Mouse (Mus musculus) forebrain, embryonic 15.5 days (tissue): ENCODE results near the gene Slc15a5. TPM values are rescaled to one million over a fixed set of nuclear protein-coding genes. Genes with fewer than 3 reads are reported as not detected.

Source experiments
- ATAC-seq: fragments of 200-750 bp; cut with Nextera tagmentation; replicated peaks from 2 replicates; pipeline ENCODE4 v1.8.0; 2017; ENCODE audit warnings: mild to moderate bottlenecking, moderate TSS enrichment, moderate library complexity
- H3K27ac ChIP-seq: fragments of 300-500 bp; sonication (generic); replicated peaks from 2 replicates; pipeline ENCODE4 v1.5.1; 2015; ENCODE audit warnings: mild to moderate bottlenecking, inconsistent platforms
- H3K27me3 ChIP-seq: fragments of 300-500 bp; sonication (generic); 2 replicates; pipeline ENCODE4 v1.6.1; 2015; ENCODE audit warnings: inconsistent platforms
- H3K36me3 ChIP-seq: fragments of 300-500 bp; sonication (generic); 2 replicates; pipeline ENCODE4 v1.6.1; 2015; ENCODE audit warnings: mild to moderate bottlenecking, inconsistent platforms
- H3K4me1 ChIP-seq: fragments of 300-500 bp; sonication (generic); 2 replicates; pipeline ENCODE4 v1.6.1; 2015; ENCODE audit warnings: inconsistent platforms
- H3K4me2 ChIP-seq: fragments of 300-500 bp; sonication (generic); replicated peaks from 2 replicates; pipeline ENCODE4 v1.6.1; 2015; ENCODE audit warnings: mild to moderate bottlenecking, inconsistent platforms
- H3K4me3 ChIP-seq: fragments of 300-500 bp; sonication (generic); 2 replicates; pipeline ENCODE4 v1.5.1; 2015; ENCODE audit warnings: mild to moderate bottlenecking, inconsistent platforms
- H3K9ac ChIP-seq: fragments of 300-500 bp; sonication (generic); replicated peaks from 2 replicates; pipeline ENCODE4 v1.6.1; 2015; ENCODE audit warnings: mild to moderate bottlenecking, inconsistent platforms
- H3K9me3 ChIP-seq: fragments of 300-500 bp; sonication (generic); 2 replicates; pipeline ENCODE4 v1.6.1; 2016; ENCODE audit warnings: inconsistent platforms
- WGBS: fragments of 180-500 bp; shearing (Covaris S2); methylation state at CpG from one replicate; pipeline ENCODE4 v1.1.7; 2015; ENCODE audit warnings: mixed read lengths; 5-methylcytosine and 5-hydroxymethylcytosine counted together
- polyA plus RNA-seq: library from polyadenylated mRNA; unstranded; fragments of >200 nt; fragmentation: Nextera tagmentation; extraction: Ambion mirVana; gene quantifications from 2 replicates; pipeline ENCODE4 v1.2.1, GENCODE M21; 2015

Slc15a5 gene
- polyA plus RNA-seq, 1 experiment from 2014 or later, result not detected

DNA sequence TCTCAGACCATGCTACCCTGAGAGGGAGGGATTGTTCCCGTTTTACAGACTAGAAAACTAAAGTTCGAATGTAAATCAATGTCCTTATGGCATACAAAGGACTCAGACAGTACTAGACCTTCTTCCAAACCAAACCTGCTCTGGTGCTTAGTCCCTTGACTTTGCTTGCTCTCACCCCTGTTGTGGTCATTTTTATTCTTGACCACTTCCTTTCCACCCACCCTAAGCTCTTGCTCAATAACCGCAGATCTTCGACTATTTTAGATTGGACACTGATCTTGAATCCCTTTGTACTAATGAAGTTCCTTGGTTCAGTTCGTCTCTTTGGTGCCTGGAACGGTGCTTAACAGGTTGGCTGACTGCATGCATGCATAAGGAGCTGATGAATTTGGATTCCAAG, 94.5 kb downstream of the Slc15a5 start:
- no peak for ATAC-seq
- 88% methylated on average over 6 of the region's 6 CpGs for WGBS
- no peaks in the 10 kb centered on the region for H3K36me3 ChIP-seq
- H3K27me3 ChIP-seq, result no peaks in the 10 kb centered on the region
- H3K9me3 ChIP-seq, result no peaks in the 10 kb centered on the region
- H3K4me3 ChIP-seq, result no peak overlapping the region
- peaks cover 27% of the 10 kb centered on the region for H3K4me1 ChIP-seq
- H3K27ac ChIP-seq, result no peak overlapping the region
- no peak overlapping the region for H3K4me2 ChIP-seq
- H3K9ac ChIP-seq, result no peak overlapping the region

DNA sequence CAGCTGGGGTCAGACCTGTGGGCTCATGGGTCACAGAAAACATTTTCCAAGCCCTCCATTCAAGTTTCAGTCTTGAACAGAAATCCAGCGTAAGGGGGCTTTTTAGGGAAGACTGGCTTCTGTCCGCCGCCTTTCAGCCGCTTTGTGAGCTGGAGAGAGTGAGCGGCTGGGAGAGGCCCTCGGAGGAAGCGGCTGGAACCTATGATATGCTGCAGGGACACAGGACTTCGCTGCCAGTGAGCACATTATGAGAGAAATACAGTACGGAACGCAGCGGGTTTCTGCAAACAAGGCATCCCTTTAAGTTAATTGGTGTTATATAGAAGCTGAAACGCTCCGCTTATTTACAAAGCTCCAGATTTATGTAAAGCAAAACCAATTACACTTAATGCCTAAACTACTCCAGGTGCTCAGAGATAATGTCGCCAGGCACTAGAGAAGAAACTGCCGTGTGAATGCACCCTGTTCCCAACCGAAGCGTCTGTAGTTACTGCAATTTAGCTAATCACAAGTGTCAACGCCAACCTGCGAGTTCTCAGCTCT, 97.5 kb downstream of the Slc15a5 start:
- 14% methylated on average over 19 of the region's 19 CpGs for WGBS
- Histone ChIP-seq H3K27ac (peak overlapping the region; percentile 67), H3K4me3 (no peak overlapping the region), H3K27me3 (no peaks in the 10 kb centered on the region), H3K9ac (0 out of 2 replicates have a peak overlapping the region, but pooled peaks have one; percentile 2), H3K9me3 (no peaks in the 10 kb centered on the region), H3K4me1 (peaks cover 33% of the 10 kb centered on the region), H3K36me3 (no peaks in the 10 kb centered on the region), H3K4me2 (peak overlapping the region; percentile 31)
- ATAC-seq, result no peak

DNA sequence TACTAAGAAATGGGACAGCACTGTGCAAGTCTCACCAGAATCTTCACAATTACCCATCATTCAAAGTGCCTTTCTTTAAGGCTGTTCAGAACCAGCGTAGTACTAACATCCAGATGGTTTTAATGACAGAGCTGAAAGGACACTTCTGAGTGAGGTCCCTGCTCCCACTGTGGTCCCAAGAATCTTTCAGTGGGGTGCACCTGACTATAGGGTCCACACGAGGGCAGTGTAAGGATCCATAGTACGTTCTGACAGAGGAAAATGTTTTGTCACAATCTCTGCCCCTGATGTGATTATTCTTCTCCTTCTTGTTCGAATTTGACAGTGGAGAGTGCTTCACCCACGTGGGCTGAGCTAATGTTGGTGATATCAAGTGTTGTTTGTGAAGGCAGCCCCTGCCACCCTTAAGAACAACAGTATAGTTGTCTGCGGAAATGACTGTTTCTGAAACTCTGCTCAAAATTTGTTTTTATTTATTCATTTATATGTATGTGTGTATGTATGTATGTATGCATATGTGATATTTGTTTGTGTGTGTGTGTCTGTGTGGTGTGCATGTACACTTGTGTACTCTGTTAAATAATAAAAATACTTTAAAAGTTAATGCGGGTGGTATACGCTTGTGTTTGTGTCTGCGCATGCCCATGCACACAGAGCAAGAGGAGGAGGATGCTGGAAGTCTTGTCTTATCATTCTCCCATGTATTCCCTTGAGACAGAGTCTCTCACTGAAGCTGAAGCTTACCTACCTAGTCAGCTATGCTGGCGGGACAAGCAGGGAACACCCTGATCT, 98.6 kb downstream of the Slc15a5 start:
- H3K4me2 ChIP-seq, result no peak overlapping the region
- H3K27ac ChIP-seq, result peak overlapping the region; percentile 86
- 70% methylated on average over 10 of the region's 10 CpGs for WGBS
- H3K36me3 ChIP-seq, result no peaks in the 10 kb centered on the region
- no peak overlapping the region for H3K9ac ChIP-seq
- H3K27me3 ChIP-seq, result no peaks in the 10 kb centered on the region
- no peaks in the 10 kb centered on the region for H3K9me3 ChIP-seq
- ATAC-seq, result peak; percentile 30; the same call in 1 of the 2 replicates
- no peak overlapping the region for H3K4me3 ChIP-seq
- peaks cover 33% of the 10 kb centered on the region for H3K4me1 ChIP-seq

DNA sequence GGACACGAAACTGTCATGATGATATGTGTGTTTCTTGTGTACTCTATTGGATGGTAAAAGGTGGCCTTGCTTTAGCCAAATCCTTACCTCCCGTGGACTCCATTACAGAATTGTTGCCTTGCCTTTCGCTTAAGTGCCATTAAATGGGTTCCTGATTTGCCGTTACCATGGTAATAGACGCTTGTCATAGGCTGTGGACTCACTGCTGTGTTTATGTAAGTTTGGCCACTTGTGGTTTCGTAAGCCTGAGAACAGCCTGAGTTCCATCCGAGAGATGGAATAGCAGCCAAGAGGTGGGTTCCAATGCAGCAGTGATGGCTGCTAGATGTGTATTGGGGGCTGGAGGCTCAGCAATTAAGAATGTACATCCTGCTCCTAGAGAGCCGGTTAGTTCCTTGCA, 99.3 kb downstream of the Slc15a5 start:
- Histone ChIP-seq H3K9me3 (no peaks in the 10 kb centered on the region), H3K36me3 (no peaks in the 10 kb centered on the region), H3K9ac (no peak overlapping the region), H3K27ac (peak overlapping the region; percentile 86), H3K4me2 (no peak overlapping the region), H3K4me1 (peaks cover 33% of the 10 kb centered on the region), H3K27me3 (no peaks in the 10 kb centered on the region), H3K4me3 (no peak overlapping the region)
- peak; percentile 66 for ATAC-seq
- 34% methylated on average over 8 of the region's 8 CpGs for WGBS

DNA sequence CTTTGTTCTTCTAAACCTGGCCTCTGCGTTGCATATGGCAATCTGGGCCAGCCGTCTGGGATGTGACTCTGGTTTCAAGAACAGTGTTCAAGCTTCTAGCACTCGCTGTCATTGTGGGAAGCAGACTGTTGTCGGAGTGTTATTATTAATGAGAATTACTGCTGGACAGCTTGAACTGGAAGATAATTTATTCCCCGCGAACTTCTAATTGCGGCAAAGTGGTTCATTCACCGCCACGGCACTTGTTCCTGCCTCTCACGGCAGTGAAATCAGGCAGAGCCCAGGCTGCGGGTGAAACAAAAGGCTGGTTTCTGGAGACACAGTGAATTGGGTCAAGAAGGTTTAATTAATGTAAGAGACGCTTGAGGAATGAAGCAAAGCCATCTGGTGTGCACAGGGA, 99.9 kb downstream of the Slc15a5 start:
- no peaks in the 10 kb centered on the region for H3K9me3 ChIP-seq
- H3K4me1 ChIP-seq, result peaks cover 33% of the 10 kb centered on the region
- H3K36me3 ChIP-seq, result no peaks in the 10 kb centered on the region
- no peak overlapping the region for H3K4me2 ChIP-seq
- ATAC-seq, result peak; percentile 90
- no peak overlapping the region for H3K4me3 ChIP-seq
- H3K9ac ChIP-seq, result no peak overlapping the region
- H3K27ac ChIP-seq, result peak overlapping the region; percentile 86
- no peaks in the 10 kb centered on the region for H3K27me3 ChIP-seq
- WGBS, result 13% methylated on average over 12 of the region's 12 CpGs

DNA sequence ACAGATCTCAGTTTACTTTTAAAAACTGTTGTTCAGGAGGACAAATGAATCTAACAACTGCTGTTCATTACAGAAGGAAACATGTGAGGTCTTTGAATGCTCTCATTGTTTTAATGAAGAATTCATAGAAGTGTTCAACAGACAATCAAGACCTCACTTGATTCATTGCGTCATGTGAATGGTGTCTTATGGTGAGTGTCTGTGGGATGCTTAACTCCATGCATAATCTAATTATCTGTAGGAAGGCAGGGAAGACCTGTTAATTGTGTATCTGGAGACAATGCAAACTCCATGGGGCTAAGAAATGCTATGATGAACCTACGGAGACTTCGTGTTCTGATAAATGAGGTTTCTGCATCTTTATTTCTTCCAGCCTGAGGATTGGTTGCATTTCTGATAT, 103.7 kb downstream of the Slc15a5 start:
- no peak overlapping the region for H3K9ac ChIP-seq
- peaks cover 14% of the 10 kb centered on the region for H3K4me1 ChIP-seq
- H3K4me3 ChIP-seq, result no peak overlapping the region
- H3K27me3 ChIP-seq, result no peaks in the 10 kb centered on the region
- H3K27ac ChIP-seq, result no peak overlapping the region
- H3K36me3 ChIP-seq, result no peaks in the 10 kb centered on the region
- 78% methylated on average over 3 of the region's 3 CpGs for WGBS
- no peak for ATAC-seq
- H3K9me3 ChIP-seq, result no peaks in the 10 kb centered on the region
- H3K4me2 ChIP-seq, result no peak overlapping the region

DNA sequence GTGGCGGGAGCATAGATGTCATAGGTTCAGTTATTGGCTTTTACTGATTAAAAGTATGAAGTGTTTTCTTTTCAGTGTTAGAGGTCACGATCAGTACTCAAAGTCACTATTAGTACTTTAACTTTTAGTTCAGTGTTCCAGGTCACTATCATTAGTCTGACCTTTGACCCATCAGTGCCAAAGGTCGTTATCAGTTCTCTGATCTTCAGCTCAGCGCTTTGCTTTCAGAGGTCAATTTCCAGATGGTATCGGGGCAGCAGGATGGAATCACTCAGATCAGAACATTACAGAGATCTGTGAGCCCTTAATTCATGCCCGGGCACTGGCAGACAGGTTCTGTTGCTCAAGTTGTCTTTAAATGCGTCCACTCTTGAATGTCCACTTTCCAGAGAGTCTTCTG, 116.0 kb downstream of the Slc15a5 start:
- Histone ChIP-seq H3K27me3 (no peaks in the 10 kb centered on the region), H3K4me1 (no peaks in the 10 kb centered on the region), H3K36me3 (no peaks in the 10 kb centered on the region), H3K4me3 (no peak overlapping the region), H3K27ac (no peak overlapping the region), H3K9me3 (no peaks in the 10 kb centered on the region), H3K4me2 (no peak overlapping the region), H3K9ac (no peak overlapping the region)
- ATAC-seq, result no peak
- WGBS, result 86% methylated on average over 7 of the region's 7 CpGs

DNA sequence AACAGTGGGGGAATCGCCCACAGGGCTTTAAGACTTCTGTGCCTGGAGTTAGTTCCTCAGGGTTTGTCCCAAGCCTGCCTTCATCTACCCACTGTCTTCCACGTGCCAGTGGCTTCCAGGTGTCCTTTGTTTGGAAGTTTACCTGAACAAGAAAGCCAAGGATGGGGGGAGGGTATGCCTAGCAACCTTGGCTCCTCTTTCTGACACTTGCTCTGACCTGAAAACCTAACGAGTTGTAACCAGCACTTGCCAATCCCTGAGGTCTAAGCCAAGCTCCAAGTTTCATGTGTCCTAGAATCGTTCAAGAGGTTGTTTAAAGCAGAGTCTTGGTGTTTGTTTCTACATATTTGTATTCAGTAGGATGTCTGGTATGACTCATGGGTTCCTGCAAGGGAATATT, 116.9 kb downstream of the Slc15a5 start:
- Histone ChIP-seq H3K27me3 (no peaks in the 10 kb centered on the region), H3K9ac (no peak overlapping the region), H3K4me3 (no peak overlapping the region), H3K4me1 (no peaks in the 10 kb centered on the region), H3K4me2 (no peak overlapping the region), H3K9me3 (no peaks in the 10 kb centered on the region), H3K27ac (no peak overlapping the region), H3K36me3 (no peaks in the 10 kb centered on the region)
- no peak for ATAC-seq
- WGBS, result 66% methylated on average over 4 of the region's 4 CpGs

DNA sequence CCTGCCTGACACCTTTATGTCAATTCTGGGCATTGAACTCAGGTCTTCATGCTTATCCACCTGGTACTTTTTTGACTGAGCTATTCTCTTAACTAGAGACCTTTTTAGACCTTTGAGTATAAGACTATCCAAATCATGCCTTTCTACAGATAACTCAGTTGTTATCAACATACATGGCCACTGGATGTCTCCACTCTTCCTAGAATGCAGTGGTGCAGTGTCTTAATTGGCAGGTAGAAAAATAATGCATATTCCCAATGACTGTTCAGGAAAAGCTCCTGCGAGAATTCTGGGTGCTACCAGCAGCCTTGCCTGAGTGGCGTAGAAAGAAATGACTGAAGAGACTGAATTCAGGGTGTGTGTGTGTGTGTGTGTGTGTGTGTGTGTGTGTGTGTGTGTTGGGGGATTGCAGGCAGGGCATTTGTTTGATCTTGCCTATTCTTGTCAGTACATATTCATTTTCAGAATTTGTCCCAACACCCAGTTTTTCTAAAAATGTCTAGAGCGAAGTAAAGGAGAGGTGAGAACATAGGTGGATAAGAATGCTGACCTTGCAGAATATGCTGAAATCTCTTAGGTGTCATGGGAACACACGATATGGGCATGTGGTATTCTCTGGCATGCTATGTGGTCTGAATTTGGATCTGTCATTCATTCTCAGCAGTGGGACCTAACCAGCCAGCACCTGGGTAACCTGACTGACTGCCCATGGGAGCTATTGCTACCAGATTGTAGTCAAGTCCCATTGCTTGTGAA, 119.5 kb downstream of the Slc15a5 start:
- Histone ChIP-seq H3K9me3 (no peaks in the 10 kb centered on the region), H3K4me3 (no peak overlapping the region), H3K27me3 (no peaks in the 10 kb centered on the region), H3K27ac (no peak overlapping the region), H3K36me3 (no peaks in the 10 kb centered on the region), H3K4me2 (no peak overlapping the region), H3K9ac (no peak overlapping the region), H3K4me1 (peaks cover 5% of the 10 kb centered on the region)
- 74% methylated on average over 4 of the region's 4 CpGs for WGBS
- no peak for ATAC-seq

DNA sequence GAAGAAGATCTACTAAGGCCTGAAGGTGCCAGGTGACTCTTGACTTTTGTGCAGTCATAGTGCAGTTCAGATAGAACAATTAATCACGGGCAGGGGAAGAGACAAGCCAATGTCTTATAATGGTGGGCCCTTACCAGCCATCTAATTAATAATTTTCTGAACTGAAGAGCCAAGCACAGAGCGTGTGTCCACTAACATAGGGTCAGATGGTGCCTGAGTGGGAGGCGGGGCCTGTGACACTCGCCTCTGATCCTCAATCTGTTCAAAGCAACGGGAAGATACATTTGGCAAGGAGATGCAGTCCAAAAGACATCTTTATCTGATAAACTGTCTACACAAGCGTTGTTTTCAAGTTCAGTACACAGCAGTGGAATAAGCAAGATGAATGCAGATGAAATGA, 122.1 kb downstream of the Slc15a5 start:
- Histone ChIP-seq H3K4me2 (no peak overlapping the region), H3K4me3 (no peak overlapping the region), H3K4me1 (peaks cover 5% of the 10 kb centered on the region), H3K27ac (no peak overlapping the region), H3K27me3 (no peaks in the 10 kb centered on the region), H3K9me3 (no peaks in the 10 kb centered on the region), H3K9ac (no peak overlapping the region), H3K36me3 (no peaks in the 10 kb centered on the region)
- no peak for ATAC-seq
- WGBS, result 86% methylated on average over 6 of the region's 6 CpGs

DNA sequence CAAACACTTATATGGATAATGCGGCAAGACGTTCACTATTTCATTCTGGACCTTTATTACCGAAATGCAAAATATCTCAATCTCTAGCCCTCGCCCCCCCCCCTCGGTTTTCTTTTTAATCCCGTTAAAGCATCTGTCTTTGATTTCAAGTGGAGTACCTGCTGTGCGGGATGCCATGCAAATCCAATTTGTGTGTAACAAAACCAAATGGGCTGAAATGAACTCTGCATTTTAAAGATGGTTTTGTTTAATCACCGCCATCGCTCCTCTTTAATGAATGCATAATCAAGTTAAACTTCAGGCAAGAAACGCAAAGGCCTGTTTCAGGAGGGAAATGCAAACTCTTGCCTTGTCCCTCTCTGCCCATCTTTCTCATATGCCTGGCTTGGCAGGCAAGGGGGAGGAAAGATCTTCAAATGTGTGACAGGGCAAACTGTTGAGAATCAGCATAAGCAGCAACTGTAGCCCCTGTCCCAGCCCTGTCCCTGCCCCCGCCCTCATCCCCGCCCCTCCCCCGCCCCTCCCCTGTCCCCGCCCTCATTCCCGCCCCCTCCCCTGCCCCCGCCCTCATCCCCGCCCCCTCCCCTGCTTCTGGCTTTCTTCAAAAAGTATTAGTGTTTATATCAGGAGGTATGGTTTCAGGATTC, 122.8 kb downstream of the Slc15a5 start:
- no peak overlapping the region for H3K27ac ChIP-seq

DNA sequence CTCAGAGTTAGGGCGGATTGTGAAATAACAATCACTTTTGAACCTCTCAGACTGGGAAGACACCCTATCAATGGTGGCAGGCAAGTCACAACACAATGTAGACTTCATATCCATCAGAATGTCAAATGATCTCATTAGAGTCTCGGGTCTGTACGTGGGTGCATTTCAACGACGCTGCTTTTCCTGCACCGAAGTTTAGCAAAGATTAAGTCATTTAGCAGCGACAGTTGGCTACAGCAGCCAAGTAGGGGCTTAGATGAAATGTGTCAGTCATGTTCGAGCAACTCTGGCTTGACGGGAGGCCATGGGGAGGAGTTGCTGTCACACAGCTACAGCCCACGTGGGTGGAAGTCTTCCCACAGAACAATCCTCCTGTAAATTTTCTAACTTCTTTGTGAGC, 133.2 kb downstream of the Slc15a5 start:
- Histone ChIP-seq H3K27ac (no peak overlapping the region), H3K36me3 (no peaks in the 10 kb centered on the region), H3K9ac (no peak overlapping the region), H3K9me3 (no peaks in the 10 kb centered on the region), H3K27me3 (no peaks in the 10 kb centered on the region), H3K4me2 (no peak overlapping the region), H3K4me1 (no peaks in the 10 kb centered on the region), H3K4me3 (no peak overlapping the region)
- ATAC-seq, result peak; percentile 73
- 56% methylated on average over 10 of the region's 10 CpGs for WGBS

More for the DNA sequence above, 122.8 kb downstream of the Slc15a5 start:
- ATAC-seq, result peak; percentile 79
- no peaks in the 10 kb centered on the region for H3K27me3 ChIP-seq
- peak overlapping the region; percentile 17 for H3K4me2 ChIP-seq
- H3K36me3 ChIP-seq, result no peaks in the 10 kb centered on the region
- no peak overlapping the region for H3K4me3 ChIP-seq
- peaks cover 5% of the 10 kb centered on the region for H3K4me1 ChIP-seq
- H3K9ac ChIP-seq, result no peak overlapping the region
- no peaks in the 10 kb centered on the region for H3K9me3 ChIP-seq
- 8% methylated on average over 16 of the region's 17 CpGs for WGBS
